Mouse (Mus musculus): ENCODE data around the gene Bex2.
"Not testable (repeated sequence)": the region's sequence is repeated elsewhere in the genome, so short reads cannot be mapped to it uniquely, and the experiment has no call there.

Gene Bex2

GRCm38 (mm10) chrX:136068020-136068419 lies at the start of gene Bex2:
Bex2 (minus strand) TSS chrX:136068236.
- DNase-seq (ENCODE audit: extremely low read depth, low read depth, low spot score) = not testable (repeated sequence)

GRCm38 (mm10) chrX:136115419-136115961 lies 47.5 kb upstream of the Bex2 start:
- DNase-seq (ENCODE audit: extremely low read depth, low read depth, low spot score) = no peak

- DNase-seq (ENCODE audit: extremely low read depth, low read depth, low spot score) = no peak
These were observed 47.0 kb upstream of the Bex2 start for GRCm38 (mm10) chrX:136115015-136115414.

GRCm38 (mm10) chrX:136107942-136108341 lies 39.9 kb upstream of the Bex2 start:
- DNase-seq (ENCODE audit: extremely low read depth, low read depth, low spot score) = no peak

GRCm38 (mm10) chrX:136104724-136105088 lies 36.7 kb upstream of the Bex2 start:
- DNase-seq (ENCODE audit: extremely low read depth, low read depth, low spot score) = no peak

GRCm38 (mm10) chrX:136104046-136104723 lies 36.1 kb upstream of the Bex2 start:
- no peak for DNase-seq (ENCODE audit: extremely low read depth, low read depth, low spot score)

GRCm38 (mm10) chrX:136094421-136094820 lies 26.4 kb upstream of the Bex2 start:
- DNase-seq (ENCODE audit: extremely low read depth, low read depth, low spot score) = no peak

- no peak for DNase-seq (ENCODE audit: extremely low read depth, low read depth, low spot score)
These were observed 24.7 kb upstream of the Bex2 start for GRCm38 (mm10) chrX:136092497-136093279.

- no peak for DNase-seq (ENCODE audit: extremely low read depth, low read depth, low spot score)
These were observed 17.1 kb upstream of the Bex2 start, which contains the start of gene Nxf3 for GRCm38 (mm10) chrX:136085155-136085554. Nxf3 (minus strand) TSS chrX:136085255.

GRCm38 (mm10) chrX:136067201-136067991 lies 640 bp downstream of the Bex2 start:
- DNase-seq (ENCODE audit: extremely low read depth, low read depth, low spot score) = not testable (repeated sequence)

- DNase-seq (ENCODE audit: extremely low read depth, low read depth, low spot score) = no peak
These were observed 7.3 kb downstream of the Bex2 start for GRCm38 (mm10) chrX:136060698-136061097.

GRCm38 (mm10) chrX:136051219-136051618 lies 16.8 kb downstream of the Bex2 start:
- no peak for DNase-seq (ENCODE audit: extremely low read depth, low read depth, low spot score)

- no peak for DNase-seq (ENCODE audit: extremely low read depth, low read depth, low spot score)
These were observed 20.5 kb downstream of the Bex2 start for GRCm38 (mm10) chrX:136047528-136047927.

GRCm38 (mm10) chrX:136043726-136044125 lies 24.3 kb downstream of the Bex2 start:
- no peak for DNase-seq (ENCODE audit: extremely low read depth, low read depth, low spot score)

GRCm38 (mm10) chrX:136032799-136033763 lies 35.0 kb downstream of the Bex2 start, which contains the start of gene Arxes1:
Arxes1 (plus strand) TSS chrX:136033367.
- DNase-seq (ENCODE audit: extremely low read depth, low read depth, low spot score) = not testable (repeated sequence)

GRCm38 (mm10) chrX:136030331-136030730 lies 37.7 kb downstream of the Bex2 start:
- DNase-seq (ENCODE audit: extremely low read depth, low read depth, low spot score) = no peak

All from fat pad, adult 2 months (tissue).